10 mouse cellular contexts compared by ENCODE assay signal in the genomic region with DNA sequence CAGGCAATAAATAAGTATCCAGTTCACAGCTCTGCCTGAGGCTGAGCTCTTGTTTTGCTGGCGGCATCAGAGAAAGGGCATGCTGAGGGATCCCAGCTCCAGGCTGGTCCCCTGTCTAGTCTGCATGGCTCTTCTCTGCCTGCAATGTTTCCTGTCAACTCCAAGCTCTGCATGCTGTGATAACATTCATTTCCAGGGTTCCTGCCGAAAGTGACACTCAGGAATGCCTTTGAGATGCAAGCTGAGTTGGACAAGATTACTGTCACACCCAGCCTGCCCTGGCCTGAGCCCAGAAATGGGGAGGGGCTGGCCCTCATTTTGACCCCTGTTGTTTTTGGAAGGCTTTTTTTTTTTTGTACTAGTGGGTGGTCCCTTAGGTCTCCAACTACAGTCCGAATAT. TPM values are rescaled to one million over a fixed set of nuclear protein-coding genes. Genes with fewer than 3 reads are reported as not detected.
DNase-seq lines count a peak whose midpoint lies in the region; ATAC-seq and TF ChIP-seq lines count a peak whose summit lies in the region.
"Had no signal": no experiment of that assay in that cellular context is flagged by ENCODE, and none has a peak within 500 bp of the region (broad histone marks: within the 10 kb centered on the region; RNA-seq: fewer than 3 reads in every experiment).

No protein-coding gene starts in this region.

- WGBS in intestine, embryonic 14.5 days, result 20% methylated on average over 3 of the region's 3 CpGs
- WGBS in intestine, embryonic 16.5 days, result 37% methylated on average over 3 of the region's 3 CpGs
- 7% methylated on average over 3 of the region's 3 CpGs for WGBS in heart, postnatal 0 days
- 10% methylated on average over 3 of the region's 3 CpGs for WGBS in limb, embryonic 15.5 days

- H3K4me2 ChIP-seq in intestine, embryonic 14.5 days (ENCODE audit: low read length), result no peak overlapping the region; the same call in 1 of the 2 replicates
- no peak overlapping the region for H3K4me2 ChIP-seq in intestine, embryonic 16.5 days (ENCODE audit: low read depth, low read length)
- H3K4me2 ChIP-seq in heart, postnatal 0 days (ENCODE audit: low read depth, low read length), result peak overlapping the region; percentile 24
- peak overlapping the region; percentile 22; the same call in 1 of the 2 replicates for H3K4me2 ChIP-seq in limb, embryonic 15.5 days
- H3K4me2 ChIP-seq: embryonic facial prominence, embryonic 12.5 days; neural tube, embryonic 12.5 days had no signal

- ATAC-seq in intestine, embryonic 14.5 days (replicated peaks; ENCODE audit: low FRiP score, low TSS enrichment, low read depth), result no peak; the same call in 1 of the 2 replicates
- no peak for ATAC-seq in intestine, embryonic 16.5 days
- ATAC-seq in heart, postnatal 0 days (ENCODE audit: insufficient read depth, low read depth), result peak; percentile 68
- no peak for ATAC-seq in limb, embryonic 15.5 days (ENCODE audit: insufficient number of reproducible peaks, low FRiP score, low TSS enrichment, low read depth)
- ATAC-seq in inflammation-experienced regulatory T-cells, adult 6 months, result no peak

- TF ChIP-seq EP300 in heart, postnatal 0 days (IDR thresholded peaks at IDR 0.05; ENCODE audit: low read depth), result no peak

- no peaks in the 10 kb centered on the region for H3K27me3 ChIP-seq in intestine, embryonic 14.5 days (replicated peaks; ENCODE audit: control insufficient read depth, insufficient read depth, low read length)
- H3K27me3 ChIP-seq in intestine, embryonic 16.5 days (replicated peaks; ENCODE audit: control insufficient read depth, insufficient read depth, low read length), result no peaks in the 10 kb centered on the region
- H3K27me3 ChIP-seq in heart, postnatal 0 days (ENCODE audit: control insufficient read depth, insufficient read depth, low read length), result no peaks in the 10 kb centered on the region
- H3K27me3 ChIP-seq in limb, embryonic 15.5 days, result no peaks in the 10 kb centered on the region
- H3K27me3 ChIP-seq: embryonic facial prominence, embryonic 12.5 days; neural tube, embryonic 12.5 days had no signal

- no peaks in the 10 kb centered on the region for H3K36me3 ChIP-seq in intestine, embryonic 14.5 days (ENCODE audit: control insufficient read depth, insufficient read depth, low read length)
- H3K36me3 ChIP-seq in intestine, embryonic 16.5 days (ENCODE audit: control insufficient read depth, insufficient read depth, low read length), result no peaks in the 10 kb centered on the region
- H3K36me3 ChIP-seq in heart, postnatal 0 days (replicated peaks; ENCODE audit: control insufficient read depth, insufficient read depth, low read length), result no peaks in the 10 kb centered on the region
- no peaks in the 10 kb centered on the region for H3K36me3 ChIP-seq in limb, embryonic 15.5 days
- H3K36me3 ChIP-seq: embryonic facial prominence, embryonic 12.5 days; neural tube, embryonic 12.5 days had no signal

- H3K9ac ChIP-seq in intestine, embryonic 14.5 days (ENCODE audit: low read length), result no peak overlapping the region
- no peak overlapping the region for H3K9ac ChIP-seq in intestine, embryonic 16.5 days (ENCODE audit: low read depth, low read length)
- no peak overlapping the region for H3K9ac ChIP-seq in heart, postnatal 0 days (replicated peaks; ENCODE audit: low read depth, low read length)
- H3K9ac ChIP-seq in limb, embryonic 15.5 days, result no peak overlapping the region
- H3K9ac ChIP-seq: embryonic facial prominence, embryonic 12.5 days; neural tube, embryonic 12.5 days had no signal

- DNase-seq in intestine, embryonic 14.5 days (ENCODE audit: low spot score), result peak; percentile 55
- peak; percentile 42 for DNase-seq in brain, embryonic 14.5 days (ENCODE audit: low read depth)
- DNase-seq in heart, postnatal 0 days (ENCODE audit: low spot score), result peak; percentile 54
- no peak for DNase-seq in frontal cortex, postnatal 25 days (ENCODE audit: low spot score in 2 of 2)
- no peak for DNase-seq in left cerebral cortex, adult 11 months (ENCODE audit: low spot score)

- no peak overlapping the region for H3K27ac ChIP-seq in intestine, embryonic 14.5 days (ENCODE audit: low read depth)
- H3K27ac ChIP-seq in intestine, embryonic 16.5 days (ENCODE audit: low read length), result no peak overlapping the region; the same call in 1 of the 2 replicates
- peak overlapping the region; percentile 44 for H3K27ac ChIP-seq in heart, postnatal 0 days (ENCODE audit: low read depth)
- no peak overlapping the region for H3K27ac ChIP-seq in limb, embryonic 15.5 days
- H3K27ac ChIP-seq: embryonic facial prominence, embryonic 12.5 days; neural tube, embryonic 12.5 days had no signal

- TF ChIP-seq CTCF in brain, embryonic 14.5 days (IDR thresholded peaks at IDR 0.05; ENCODE audit: borderline replicate concordance, extremely low read depth, insufficient read depth, insufficient read length), result no peak
- TF ChIP-seq CTCF in heart, postnatal 0 days (IDR thresholded peaks at IDR 0.05; ENCODE audit: low read depth), result no peak

- no peaks in the 10 kb centered on the region for H3K9me3 ChIP-seq in intestine, embryonic 14.5 days (ENCODE audit: control insufficient read depth, low read length)
- no peaks in the 10 kb centered on the region for H3K9me3 ChIP-seq in intestine, embryonic 16.5 days (ENCODE audit: control insufficient read depth, low read length)
- no peaks in the 10 kb centered on the region for H3K9me3 ChIP-seq in heart, postnatal 0 days (replicated peaks; ENCODE audit: control insufficient read depth, low read length)
- no peaks in the 10 kb centered on the region for H3K9me3 ChIP-seq in limb, embryonic 15.5 days
- H3K9me3 ChIP-seq: embryonic facial prominence, embryonic 12.5 days; neural tube, embryonic 12.5 days had no signal

- no peak overlapping the region for H3K4me3 ChIP-seq in intestine, embryonic 14.5 days (ENCODE audit: low read depth, low read length)
- no peak overlapping the region for H3K4me3 ChIP-seq in intestine, embryonic 16.5 days (ENCODE audit: low read length)
- no peak overlapping the region for H3K4me3 ChIP-seq in heart, postnatal 0 days (ENCODE audit: low read depth, low read length)
- H3K4me3 ChIP-seq in limb, embryonic 15.5 days, result no peak overlapping the region
- H3K4me3 ChIP-seq: embryonic facial prominence, embryonic 12.5 days; neural tube, embryonic 12.5 days had no signal

- no peak for TF ChIP-seq POLR2A in brain, embryonic 14.5 days (IDR thresholded peaks at IDR 0.05; ENCODE audit: borderline replicate concordance, extremely low read depth, insufficient read depth, insufficient read length, poor library complexity, severe bottlenecking)

- peaks cover 11% of the 10 kb centered on the region for H3K4me1 ChIP-seq in intestine, embryonic 14.5 days (replicated peaks; ENCODE audit: control insufficient read depth, insufficient read depth, low read length)
- H3K4me1 ChIP-seq in intestine, embryonic 16.5 days (ENCODE audit: control insufficient read depth, insufficient read depth, low read length), result peaks cover 6% of the 10 kb centered on the region; the same call in 1 of the 2 replicates
- H3K4me1 ChIP-seq in heart, postnatal 0 days (ENCODE audit: control insufficient read depth, insufficient read depth), result peaks cover 10% of the 10 kb centered on the region
- peaks cover 13% of the 10 kb centered on the region for H3K4me1 ChIP-seq in limb, embryonic 15.5 days

RNA-seq across cellular contexts. Expression of gene Itgb6, which starts 7.6 kb away (rescaled TPM):
- 9.6 and 9.7 TPM in 2 replicates for polyA plus RNA-seq in intestine, embryonic 14.5 days (2014; fragmentation: Nextera tagmentation; extraction: Ambion mirVana)
- polyA plus RNA-seq in intestine, embryonic 16.5 days (2015; fragmentation: Nextera tagmentation; extraction: Ambion mirVana), result 11.4 and 12.6 TPM in 2 replicates
- polyA plus RNA-seq in brain, embryonic 14.5 days (2012; rRNA removed), result 0.04 and 0.15 TPM in 2 replicates
- 1.7 and 2.4 TPM in 2 replicates for total RNA-seq in heart, postnatal 0 days (2014; rRNA removed; ENCODE audit: low replicate concordance)
- polyA plus RNA-seq in heart, postnatal 0 days (2015; fragmentation: Nextera tagmentation; extraction: Ambion mirVana), result 0.51 and 0.71 TPM in 2 replicates
- polyA plus RNA-seq in limb, embryonic 15.5 days (2015; fragmentation: Nextera tagmentation; extraction: Ambion mirVana), result 3.7 and 4.5 TPM in 2 replicates
- not detected for polyA plus RNA-seq in inflammation-experienced regulatory T-cells, adult 6 months (2017; shearing (Covaris generic))

Comparison
In these comparisons a context has a peak if more than half of its experiments do, and no peak if none do; other contexts are left out.
1. DNase-seq: peak in intestine, embryonic 14.5 days (single experiment), brain, embryonic 14.5 days (single experiment) and heart, postnatal 0 days (single experiment); none in frontal cortex, postnatal 25 days (0 of 2) and left cerebral cortex, adult 11 months (single experiment).
2. H3K4me2 ChIP-seq: peak in heart, postnatal 0 days (single experiment) and limb, embryonic 15.5 days (single experiment); none in intestine, embryonic 14.5 days (single experiment) and intestine, embryonic 16.5 days (single experiment).